Mouse (Mus musculus): ENCODE measurements around the gene Rpa3. TPM values are rescaled to one million over a fixed set of nuclear protein-coding genes. Genes with fewer than 3 reads are reported as not detected.

The Rpa3 gene
- polyA plus RNA-seq (2012; rRNA removed): 1.1 and 2.0 TPM in 2 replicates

- H3K36me3 ChIP-seq (ENCODE audit: control insufficient read depth, insufficient read depth, low read length): no peaks in the 10 kb centered on the region
- peak within 1 kb of the TSS; percentile 86 for H3K27ac ChIP-seq (ENCODE audit: insufficient read depth, low read length)
- peak within 1 kb of the TSS; percentile 85 for H3K4me3 ChIP-seq (ENCODE audit: extremely low read depth, insufficient read depth, insufficient read length)
- no peaks in the 10 kb centered on the region for H3K27me3 ChIP-seq (ENCODE audit: control insufficient read depth, insufficient read depth, low read length)
- no peaks in the 10 kb centered on the region for H3K4me1 ChIP-seq (ENCODE audit: control insufficient read depth, insufficient read depth, insufficient read length)
- TF ChIP-seq POLR2A (IDR thresholded peaks at IDR 0.05; ENCODE audit: low read depth, low read length) (peak; percentile 38; the same call in 1 of the 2 replicates), CTCF (IDR thresholded peaks at IDR 0.05; ENCODE audit: extremely low read depth, insufficient read depth, insufficient read length, insufficient replicate concordance) (no peak)
- peak; percentile 94 to 97 for DNase-seq (ENCODE audit: low read depth in 1 of 2, low spot score in 2 of 2)
- under 1% methylated on average over 59 of the region's 64 CpGs for WGBS
Measured at GRCm38 (mm10) chr6:8259004-8259666, at the start of gene Rpa3, which contains the start of the genes Umad1 and Gm45062. TSS of gene Rpa3 (minus strand) at chr6:8259173. TSS of gene Umad1 (plus strand) at chr6:8259288. TSS of gene Gm45062 (plus strand) at chr6:8259450.

DNA sequence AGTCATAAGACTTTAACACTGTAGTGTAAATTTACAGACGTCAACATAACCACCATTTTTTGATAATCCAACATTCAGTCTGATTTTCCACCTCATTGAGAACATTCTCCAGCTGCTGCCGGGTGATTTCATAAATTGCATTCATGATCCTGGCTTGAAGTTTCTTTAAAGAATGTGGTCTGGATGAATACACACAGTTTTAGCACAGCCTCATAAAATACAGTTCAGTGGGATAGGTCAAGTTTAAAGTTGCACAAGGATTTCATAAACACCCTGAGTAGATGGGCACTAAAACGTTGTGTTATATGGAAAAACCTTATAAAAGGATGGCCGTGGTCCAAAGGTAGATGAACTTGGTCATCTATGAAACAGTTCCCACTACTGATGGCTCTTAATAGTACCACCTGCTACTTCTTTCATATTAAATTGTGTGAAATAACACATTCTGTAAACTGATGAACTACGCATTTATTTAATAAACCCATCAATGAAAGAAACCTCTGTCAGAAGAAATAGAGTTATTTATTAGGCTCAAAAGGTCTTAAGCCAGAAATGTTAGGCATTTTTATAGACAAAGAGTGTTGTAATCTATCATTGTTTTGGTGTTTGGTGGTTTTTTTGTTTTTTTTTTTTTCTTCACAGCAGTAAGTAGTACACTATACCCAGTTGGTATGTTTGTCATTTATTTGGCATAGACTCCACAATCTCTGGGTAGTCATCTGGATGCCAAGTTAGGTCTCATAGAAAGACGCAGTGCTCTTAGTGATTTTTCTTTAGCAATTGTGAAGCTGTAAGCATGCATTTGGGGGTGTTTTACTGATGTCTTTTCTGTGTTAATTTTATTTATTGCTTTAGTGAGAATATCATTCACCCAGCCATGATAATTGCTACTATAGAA, 49.2 kb upstream of the Rpa3 start:
- Histone ChIP-seq H3K4me1 (ENCODE audit: control insufficient read depth, insufficient read depth, insufficient read length) (no peaks in the 10 kb centered on the region), H3K36me3 (ENCODE audit: control insufficient read depth, insufficient read depth, low read length) (no peaks in the 10 kb centered on the region), H3K27me3 (ENCODE audit: control insufficient read depth, insufficient read depth, low read length) (no peaks in the 10 kb centered on the region), H3K27ac (ENCODE audit: insufficient read depth, low read length) (no peak overlapping the region), H3K4me3 (ENCODE audit: extremely low read depth, insufficient read depth, insufficient read length) (no peak overlapping the region)
- TF ChIP-seq CTCF (IDR thresholded peaks at IDR 0.05; ENCODE audit: extremely low read depth, insufficient read depth, insufficient read length, insufficient replicate concordance) (no peak), POLR2A (IDR thresholded peaks at IDR 0.05; ENCODE audit: low read depth, low read length) (no peak)
- WGBS: 89% methylated on average over 6 of the region's 6 CpGs
- no peak for DNase-seq (ENCODE audit: low read depth in 1 of 2, low spot score in 2 of 2)

DNA sequence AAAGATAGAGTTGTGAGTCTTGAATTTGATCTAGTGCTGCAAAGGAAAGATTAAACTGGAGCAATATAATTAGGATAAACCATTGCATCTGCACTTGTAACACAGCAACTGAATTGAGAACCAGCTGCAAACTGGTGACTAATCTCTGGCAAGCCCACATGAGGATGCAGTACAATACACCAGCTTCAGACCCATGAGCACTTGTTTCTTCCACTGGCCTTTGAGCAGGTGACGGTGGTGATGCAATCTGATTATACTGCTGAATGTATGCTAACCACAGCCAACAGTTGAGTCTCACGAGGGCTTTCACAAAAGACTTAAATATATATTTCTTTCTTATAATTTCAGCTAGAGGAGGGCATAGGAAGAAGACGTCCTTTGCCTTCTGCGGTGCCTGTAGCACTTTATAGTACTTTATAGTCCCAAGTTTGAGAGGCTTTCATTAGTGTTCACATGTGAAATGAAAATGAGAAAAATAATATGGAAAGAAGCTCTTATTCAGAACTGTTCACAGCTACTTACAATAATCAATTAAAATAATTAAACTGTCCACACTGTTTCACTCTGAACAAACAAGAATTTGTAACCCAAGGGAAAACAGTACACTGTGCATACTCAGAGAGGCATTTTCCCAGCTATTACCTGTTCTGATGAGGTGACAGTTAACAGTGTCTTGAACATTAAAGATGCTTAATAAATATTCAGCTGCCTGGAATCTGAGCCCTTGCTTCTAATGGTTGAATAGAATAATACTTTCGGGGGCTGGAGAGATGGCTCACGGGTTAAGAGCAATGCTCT, 40.3 kb upstream of the Rpa3 start:
- no peaks in the 10 kb centered on the region for H3K36me3 ChIP-seq (ENCODE audit: control insufficient read depth, insufficient read depth, low read length)
- no peaks in the 10 kb centered on the region for H3K27me3 ChIP-seq (ENCODE audit: control insufficient read depth, insufficient read depth, low read length)
- H3K4me1 ChIP-seq (ENCODE audit: control insufficient read depth, insufficient read depth, insufficient read length): no peaks in the 10 kb centered on the region
- no peak overlapping the region for H3K4me3 ChIP-seq (ENCODE audit: extremely low read depth, insufficient read depth, insufficient read length)
- DNase-seq (ENCODE audit: low read depth in 1 of 2, low spot score in 2 of 2): no peak
- TF ChIP-seq CTCF (IDR thresholded peaks at IDR 0.05; ENCODE audit: extremely low read depth, insufficient read depth, insufficient read length, insufficient replicate concordance): no peak
- no peak overlapping the region for H3K27ac ChIP-seq (ENCODE audit: insufficient read depth, low read length)
- 76% methylated on average over 6 of the region's 6 CpGs for WGBS

DNA sequence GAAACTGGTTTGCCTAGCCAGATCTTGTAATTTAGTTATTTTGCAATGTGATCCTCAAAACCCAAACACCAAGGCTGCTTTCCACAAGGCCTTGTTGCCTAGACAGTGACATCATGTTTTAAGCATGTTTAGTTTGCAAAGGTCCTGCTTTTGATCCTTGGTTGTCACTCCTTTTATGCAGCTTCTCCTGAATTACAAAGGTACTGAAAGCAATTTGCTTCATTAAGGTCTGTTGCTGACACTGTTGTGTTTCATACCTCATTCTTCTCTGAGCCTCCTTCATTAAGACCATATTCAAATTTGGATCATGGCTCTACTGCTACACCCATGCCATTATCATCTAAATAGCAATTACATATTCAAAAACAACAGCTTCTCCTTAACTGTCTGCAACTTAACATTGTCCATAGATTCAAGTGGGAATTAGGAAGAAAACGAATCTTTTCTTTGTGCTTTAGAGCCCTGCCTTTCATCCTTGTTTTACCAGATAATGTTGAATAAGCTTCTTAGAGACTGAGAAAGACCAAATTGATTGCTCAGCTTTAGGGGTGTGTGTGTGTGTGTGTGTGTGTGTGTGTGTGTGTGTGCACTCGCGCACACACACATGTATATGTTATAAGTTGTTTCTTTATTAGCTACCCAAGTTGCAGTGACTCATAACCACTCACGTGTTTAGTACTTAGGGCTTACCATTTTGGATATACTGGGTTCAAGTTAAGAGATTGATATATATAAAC, 35.2 kb upstream of the Rpa3 start:
- no peak for DNase-seq (ENCODE audit: low read depth in 1 of 2, low spot score in 2 of 2)
- TF ChIP-seq CTCF (IDR thresholded peaks at IDR 0.05; ENCODE audit: extremely low read depth, insufficient read depth, insufficient read length, insufficient replicate concordance) (no peak), POLR2A (IDR thresholded peaks at IDR 0.05; ENCODE audit: low read depth, low read length) (no peak)
- H3K4me3 ChIP-seq (ENCODE audit: extremely low read depth, insufficient read depth, insufficient read length): no peak overlapping the region
- no peaks in the 10 kb centered on the region for H3K36me3 ChIP-seq (ENCODE audit: control insufficient read depth, insufficient read depth, low read length)
- no peaks in the 10 kb centered on the region for H3K27me3 ChIP-seq (ENCODE audit: control insufficient read depth, insufficient read depth, low read length)
- 94% methylated on average over 4 of the region's 4 CpGs for WGBS
- H3K27ac ChIP-seq (ENCODE audit: insufficient read depth, low read length): no peak overlapping the region
- no peaks in the 10 kb centered on the region for H3K4me1 ChIP-seq (ENCODE audit: control insufficient read depth, insufficient read depth, insufficient read length)

DNA sequence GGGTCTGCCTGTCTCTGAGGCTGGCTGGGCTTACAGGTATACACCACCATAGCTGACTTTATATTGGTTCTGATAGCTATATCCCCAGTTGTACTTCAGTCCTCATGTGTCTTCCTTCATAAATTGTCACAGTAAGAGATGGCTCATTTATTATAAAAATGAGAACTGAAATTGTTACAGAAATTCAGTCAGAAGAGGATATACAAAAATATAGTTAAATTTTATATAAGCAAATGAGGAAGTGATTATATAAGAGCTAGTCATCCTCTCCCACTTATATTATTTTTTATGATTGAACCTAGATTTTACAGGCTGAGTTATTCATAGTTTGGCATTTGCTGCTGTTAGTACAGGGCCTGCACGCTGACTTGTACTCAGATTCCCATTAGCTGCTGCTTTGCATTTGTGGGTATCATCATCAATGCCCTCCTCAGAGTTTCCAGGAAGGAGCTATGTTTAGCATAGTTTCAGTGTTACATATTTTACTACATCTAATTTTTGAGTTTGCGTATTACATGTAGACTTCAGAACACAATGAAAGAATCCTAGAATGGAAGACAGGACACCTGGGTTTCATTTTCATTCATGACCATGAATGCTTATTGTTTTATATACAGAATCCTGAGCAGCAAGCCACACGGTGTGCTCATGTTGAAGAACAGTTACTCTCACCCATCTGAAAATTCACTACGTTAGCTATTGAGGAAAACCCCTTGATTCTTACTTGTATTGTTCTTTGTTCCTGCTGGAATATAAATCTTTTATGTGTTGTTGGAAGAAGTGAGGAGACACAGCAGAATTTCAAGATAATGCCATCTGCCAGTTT, 30.0 kb upstream of the Rpa3 start:
- peak overlapping the region; percentile 91 for H3K27ac ChIP-seq (ENCODE audit: insufficient read depth, low read length)
- no peaks in the 10 kb centered on the region for H3K27me3 ChIP-seq (ENCODE audit: control insufficient read depth, insufficient read depth, low read length)
- H3K36me3 ChIP-seq (ENCODE audit: control insufficient read depth, insufficient read depth, low read length): no peaks in the 10 kb centered on the region
- H3K4me1 ChIP-seq (ENCODE audit: control insufficient read depth, insufficient read depth, insufficient read length): peaks cover 2% of the 10 kb centered on the region; the same call in 1 of the 2 replicates
- DNase-seq (ENCODE audit: low read depth in 1 of 2, low spot score in 2 of 2): peak in 1 of 2 experiments; percentile 42
- WGBS: 37% methylated on average over 4 of the region's 4 CpGs
- H3K4me3 ChIP-seq (ENCODE audit: extremely low read depth, insufficient read depth, insufficient read length): no peak overlapping the region
- no peak for TF ChIP-seq CTCF (IDR thresholded peaks at IDR 0.05; ENCODE audit: extremely low read depth, insufficient read depth, insufficient read length, insufficient replicate concordance)
- TF ChIP-seq POLR2A (IDR thresholded peaks at IDR 0.05; ENCODE audit: low read depth, low read length): no peak
